Mouse (Mus musculus): ENCODE results near the gene Nrf1. TPM values are rescaled to one million over a fixed set of nuclear protein-coding genes. Genes with fewer than 3 reads are reported as not detected.

Nrf1 gene
- polyA plus RNA-seq, 1 experiment from 2014 or later = 24.2 TPM

DNA sequence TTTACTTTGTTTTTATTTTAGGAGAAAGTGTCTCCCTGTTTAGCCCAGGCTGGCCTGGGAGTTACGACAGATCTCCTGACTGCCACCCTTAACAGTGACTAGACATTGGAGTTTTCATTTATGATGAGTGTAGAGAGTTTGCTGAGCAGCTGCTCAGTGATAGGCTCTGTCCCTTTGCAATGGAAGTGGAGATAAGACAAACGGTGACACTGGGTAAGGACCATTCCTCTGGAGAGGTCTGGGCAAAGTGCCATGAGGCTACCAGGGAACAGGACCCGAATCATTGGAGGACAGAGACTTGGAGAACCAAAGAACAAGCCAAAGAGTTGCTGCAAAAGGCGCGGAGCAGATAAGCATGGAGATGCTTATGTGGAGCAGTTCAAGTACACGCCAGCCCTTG is 100.0 kb downstream of the Nrf1 start:
- H3K27ac ChIP-seq = no peak overlapping the region
- no peak overlapping the region for H3K9ac ChIP-seq
- no peak overlapping the region for H3K4me3 ChIP-seq
- H3K9me3 ChIP-seq (replicated peaks) = no peaks in the 10 kb centered on the region
- no peaks in the 10 kb centered on the region for H3K27me3 ChIP-seq
- ATAC-seq (replicated peaks; ENCODE audit: insufficient number of reproducible peaks, insufficient read depth, low FRiP score, low read depth) = no peak
- WGBS = 54% methylated on average over 6 of the region's 6 CpGs
- H3K36me3 ChIP-seq = peaks cover 17% of the 10 kb centered on the region; the same call in 1 of the 2 replicates
- no peak overlapping the region for H3K4me2 ChIP-seq
- peaks cover 12% of the 10 kb centered on the region for H3K4me1 ChIP-seq (replicated peaks)

DNA sequence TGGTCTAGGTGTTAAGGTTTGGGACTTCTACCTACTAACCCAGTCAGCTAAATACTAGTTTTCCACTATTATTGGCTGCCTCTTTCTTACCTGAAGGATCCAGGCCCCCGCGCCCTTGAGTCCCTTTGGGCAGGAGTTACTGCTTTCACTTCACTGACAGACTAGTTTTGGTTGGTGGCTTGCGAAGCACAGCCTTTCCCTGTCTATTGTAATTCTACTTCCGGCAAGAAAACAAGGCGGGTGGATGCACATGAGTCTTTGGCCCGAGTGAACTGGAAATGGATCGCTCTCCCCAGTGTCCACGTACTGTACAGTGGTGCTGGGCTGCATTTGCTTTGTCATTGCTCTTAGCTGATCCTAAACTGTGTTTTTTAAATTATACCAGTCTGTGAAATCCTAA is 102.7 kb downstream of the Nrf1 start:
- no peaks in the 10 kb centered on the region for H3K9me3 ChIP-seq (replicated peaks)
- H3K36me3 ChIP-seq = peaks cover 15% of the 10 kb centered on the region; the same call in 1 of the 2 replicates
- H3K9ac ChIP-seq = no peak overlapping the region
- ATAC-seq (replicated peaks; ENCODE audit: insufficient number of reproducible peaks, insufficient read depth, low FRiP score, low read depth) = no peak
- H3K27ac ChIP-seq = no peak overlapping the region
- 91% methylated on average over 8 of the region's 8 CpGs for WGBS
- no peak overlapping the region for H3K4me3 ChIP-seq
- H3K4me2 ChIP-seq = no peak overlapping the region
- no peaks in the 10 kb centered on the region for H3K27me3 ChIP-seq
- H3K4me1 ChIP-seq (replicated peaks) = peaks cover 12% of the 10 kb centered on the region

GRCm38 (mm10) chr6:30152163-30152562 is 104.4 kb downstream of the Nrf1 start:
- H3K4me1 ChIP-seq (replicated peaks) = peaks cover 9% of the 10 kb centered on the region
- no peaks in the 10 kb centered on the region for H3K9me3 ChIP-seq (replicated peaks)
- H3K4me2 ChIP-seq = no peak overlapping the region
- no peak overlapping the region for H3K27ac ChIP-seq
- ATAC-seq (replicated peaks; ENCODE audit: insufficient number of reproducible peaks, insufficient read depth, low FRiP score, low read depth) = no peak
- no peak overlapping the region for H3K9ac ChIP-seq
- 84% methylated on average over 12 of the region's 12 CpGs for WGBS
- no peaks in the 10 kb centered on the region for H3K27me3 ChIP-seq
- H3K36me3 ChIP-seq = peaks cover 15% of the 10 kb centered on the region; the same call in 1 of the 2 replicates
- no peak overlapping the region for H3K4me3 ChIP-seq

- peaks cover 8% of the 10 kb centered on the region for H3K4me1 ChIP-seq (replicated peaks)
- 69% methylated on average over 10 of the region's 10 CpGs for WGBS
- no peak overlapping the region for H3K27ac ChIP-seq
- no peaks in the 10 kb centered on the region for H3K9me3 ChIP-seq (replicated peaks)
- H3K27me3 ChIP-seq = no peaks in the 10 kb centered on the region
- H3K4me2 ChIP-seq = no peak overlapping the region
- no peak overlapping the region for H3K9ac ChIP-seq
- H3K36me3 ChIP-seq = peaks cover 15% of the 10 kb centered on the region; the same call in 1 of the 2 replicates
- ATAC-seq (replicated peaks; ENCODE audit: insufficient number of reproducible peaks, insufficient read depth, low FRiP score, low read depth) = no peak
- no peak overlapping the region for H3K4me3 ChIP-seq
These were observed 104.9 kb downstream of the Nrf1 start for GRCm38 (mm10) chr6:30152649-30153048.

GRCm38 (mm10) chr6:30153076-30153475 is 105.3 kb downstream of the Nrf1 start:
- no peak overlapping the region for H3K27ac ChIP-seq
- no peak overlapping the region for H3K9ac ChIP-seq
- H3K4me1 ChIP-seq (replicated peaks) = peaks cover 3% of the 10 kb centered on the region; the same call in 1 of the 2 replicates
- H3K4me3 ChIP-seq = no peak overlapping the region
- ATAC-seq (replicated peaks; ENCODE audit: insufficient number of reproducible peaks, insufficient read depth, low FRiP score, low read depth) = no peak
- WGBS = 66% methylated on average over 3 of the region's 3 CpGs
- H3K36me3 ChIP-seq = peaks cover 15% of the 10 kb centered on the region; the same call in 1 of the 2 replicates
- no peaks in the 10 kb centered on the region for H3K27me3 ChIP-seq
- no peaks in the 10 kb centered on the region for H3K9me3 ChIP-seq (replicated peaks)
- no peak overlapping the region for H3K4me2 ChIP-seq

DNA sequence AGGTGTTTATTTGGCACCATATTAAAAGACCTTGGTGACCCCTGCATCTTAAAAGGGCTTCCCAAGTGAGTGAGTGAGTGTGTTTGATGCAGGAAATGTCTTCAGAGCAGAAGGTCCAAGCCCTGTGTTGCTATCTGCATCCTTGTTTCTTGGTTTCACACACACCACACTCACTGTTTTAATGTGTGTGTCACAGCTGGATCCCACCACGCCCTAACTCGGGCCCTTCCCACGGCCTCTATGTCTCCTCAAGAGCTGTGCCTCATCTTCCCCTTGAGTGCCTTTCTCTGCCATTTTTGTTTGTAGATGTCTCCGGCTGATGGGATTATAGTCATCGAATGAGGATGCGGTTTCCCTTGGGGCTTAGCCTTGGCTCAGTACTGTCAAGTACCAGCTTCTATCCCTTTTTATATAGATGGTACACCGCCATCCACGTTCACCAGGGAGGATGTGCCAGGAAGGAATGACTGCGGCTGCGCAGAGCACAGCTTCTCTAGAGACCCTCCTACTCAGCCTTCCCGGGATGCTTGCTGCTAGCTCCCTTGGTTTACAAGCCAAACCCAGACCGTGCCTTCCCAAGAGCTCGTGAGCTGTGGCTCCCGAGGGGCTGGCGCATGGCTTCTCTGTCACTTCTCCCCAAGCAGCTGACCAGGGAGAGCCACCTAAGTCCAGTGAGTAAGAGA is 106.1 kb downstream of the Nrf1 start:
- ATAC-seq (replicated peaks; ENCODE audit: insufficient number of reproducible peaks, insufficient read depth, low FRiP score, low read depth) = no peak
- no peaks in the 10 kb centered on the region for H3K9me3 ChIP-seq (replicated peaks)
- H3K27ac ChIP-seq = no peak overlapping the region

DNA sequence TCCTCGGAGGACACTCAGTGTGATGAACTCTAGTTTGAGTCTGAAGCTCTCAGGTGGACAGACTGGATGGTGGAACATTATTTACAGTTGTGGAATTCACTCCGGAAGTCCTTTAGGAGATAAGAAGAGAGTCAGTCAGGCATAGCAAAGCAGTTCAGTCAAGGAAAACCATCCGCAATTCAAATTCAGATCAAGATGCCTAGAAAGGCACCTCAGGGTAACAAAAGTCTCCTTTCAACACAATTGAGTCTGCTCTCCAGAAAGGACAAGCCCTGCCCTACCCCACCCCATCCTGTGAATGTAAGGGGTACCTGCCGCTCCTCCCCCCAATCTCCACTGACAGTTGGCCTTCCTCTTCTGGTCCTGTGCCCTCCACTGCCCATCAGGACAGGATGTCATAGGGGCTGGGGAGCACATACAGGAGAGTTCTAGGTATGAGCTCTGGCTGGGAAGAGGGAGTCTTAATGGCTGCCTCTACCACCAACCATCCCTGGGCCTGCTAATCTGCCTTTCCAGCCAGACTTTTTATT is 111.8 kb downstream of the Nrf1 start:
- peaks cover 25% of the 10 kb centered on the region for H3K4me1 ChIP-seq (replicated peaks)
- no peak overlapping the region for H3K9ac ChIP-seq
- no peaks in the 10 kb centered on the region for H3K27me3 ChIP-seq
- no peaks in the 10 kb centered on the region for H3K36me3 ChIP-seq
- no peak overlapping the region for H3K4me3 ChIP-seq
- ATAC-seq (replicated peaks; ENCODE audit: insufficient number of reproducible peaks, insufficient read depth, low FRiP score, low read depth) = no peak
- H3K4me2 ChIP-seq = no peak overlapping the region
- WGBS = 66% methylated on average over 4 of the region's 4 CpGs
- no peaks in the 10 kb centered on the region for H3K9me3 ChIP-seq (replicated peaks)
- no peak overlapping the region for H3K27ac ChIP-seq

More for the DNA sequence above, 106.1 kb downstream of the Nrf1 start:
- Histone ChIP-seq H3K27me3 (no peaks in the 10 kb centered on the region), H3K4me3 (no peak overlapping the region), H3K4me1 (replicated peaks) (no peaks in the 10 kb centered on the region), H3K36me3 (peaks cover 15% of the 10 kb centered on the region; the same call in 1 of the 2 replicates), H3K4me2 (no peak overlapping the region), H3K9ac (no peak overlapping the region)
- 89% methylated on average over 15 of the region's 15 CpGs for WGBS

GRCm38 (mm10) chr6:30160408-30160807 is 112.6 kb downstream of the Nrf1 start:
- Histone ChIP-seq H3K4me3 (no peak overlapping the region), H3K27ac (no peak overlapping the region), H3K9me3 (replicated peaks) (no peaks in the 10 kb centered on the region), H3K4me2 (no peak overlapping the region), H3K27me3 (no peaks in the 10 kb centered on the region), H3K4me1 (replicated peaks) (peaks cover 25% of the 10 kb centered on the region), H3K9ac (no peak overlapping the region), H3K36me3 (no peaks in the 10 kb centered on the region)
- ATAC-seq (replicated peaks; ENCODE audit: insufficient number of reproducible peaks, insufficient read depth, low FRiP score, low read depth) = no peak
- 60% methylated on average over 4 of the region's 4 CpGs for WGBS

DNA sequence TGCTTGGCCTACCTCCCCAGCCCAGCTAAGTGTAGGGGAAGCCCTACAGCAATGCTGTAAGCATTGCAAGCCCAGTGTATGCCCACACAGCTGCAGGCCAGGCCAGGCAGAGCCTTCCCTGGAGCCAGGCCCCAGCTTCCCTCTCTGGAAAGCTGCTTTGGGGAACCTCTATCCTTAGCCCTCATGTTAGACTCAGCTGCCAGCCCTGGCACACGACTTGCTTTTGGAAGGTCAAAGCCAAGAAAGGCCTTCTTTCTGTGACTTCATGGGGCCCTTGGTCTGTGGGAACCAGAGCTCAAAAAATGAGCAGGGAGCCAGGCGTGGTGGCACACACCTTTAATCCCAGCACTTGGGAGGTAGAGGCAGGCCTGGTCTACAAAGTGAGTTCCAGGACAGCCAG is 113.8 kb downstream of the Nrf1 start:
- Histone ChIP-seq H3K27me3 (no peaks in the 10 kb centered on the region), H3K4me1 (replicated peaks) (peaks cover 25% of the 10 kb centered on the region), H3K4me3 (no peak overlapping the region), H3K9me3 (replicated peaks) (no peaks in the 10 kb centered on the region), H3K4me2 (no peak overlapping the region), H3K27ac (0 out of 2 replicates have a peak overlapping the region, but pooled peaks have one; percentile 8), H3K9ac (no peak overlapping the region), H3K36me3 (no peaks in the 10 kb centered on the region)
- 72% methylated on average over 2 of the region's 2 CpGs for WGBS
- ATAC-seq (replicated peaks; ENCODE audit: insufficient number of reproducible peaks, insufficient read depth, low FRiP score, low read depth) = no peak

DNA sequence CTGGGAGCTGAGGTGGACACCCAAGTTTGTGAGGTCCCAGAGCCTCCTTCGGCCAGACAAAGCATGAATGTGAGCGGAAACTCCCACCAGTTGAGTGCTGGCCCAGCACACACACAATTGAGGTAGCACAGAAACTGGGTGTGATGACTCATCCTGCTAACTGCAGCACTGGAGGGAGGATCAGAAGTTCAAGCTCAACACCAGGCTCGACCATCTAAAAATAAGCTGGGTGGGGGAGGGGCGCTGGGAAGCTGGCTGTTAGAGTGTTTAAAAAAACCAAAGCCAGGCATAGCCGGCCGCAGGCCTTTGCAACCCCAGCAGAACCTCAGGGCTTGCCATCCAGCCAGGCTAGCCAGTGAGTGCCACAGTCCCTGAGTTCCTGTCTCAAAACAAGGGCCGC is 114.3 kb downstream of the Nrf1 start:
- Histone ChIP-seq H3K4me2 (no peak overlapping the region), H3K4me1 (replicated peaks) (peaks cover 25% of the 10 kb centered on the region), H3K4me3 (no peak overlapping the region), H3K27me3 (no peaks in the 10 kb centered on the region), H3K9me3 (replicated peaks) (no peaks in the 10 kb centered on the region), H3K36me3 (no peaks in the 10 kb centered on the region), H3K9ac (no peak overlapping the region), H3K27ac (0 out of 2 replicates have a peak overlapping the region, but pooled peaks have one; percentile 8)
- 22% methylated on average over 7 of the region's 7 CpGs for WGBS
- peak; percentile 38 for ATAC-seq (replicated peaks; ENCODE audit: insufficient number of reproducible peaks, insufficient read depth, low FRiP score, low read depth)

- WGBS = 58% methylated on average over 3 of the region's 3 CpGs
- no peak for ATAC-seq (replicated peaks; ENCODE audit: insufficient number of reproducible peaks, insufficient read depth, low FRiP score, low read depth)
- H3K4me3 ChIP-seq = no peak overlapping the region
These were observed 118.6 kb downstream of the Nrf1 start for GRCm38 (mm10) chr6:30166349-30166748.

GRCm38 (mm10) chr6:30167192-30167591 is 119.4 kb downstream of the Nrf1 start:
- peaks cover 41% of the 10 kb centered on the region for H3K27me3 ChIP-seq
- H3K4me1 ChIP-seq (replicated peaks) = peaks cover 7% of the 10 kb centered on the region
- no peak overlapping the region for H3K4me3 ChIP-seq
- 38% methylated on average over 11 of the region's 11 CpGs for WGBS
- H3K9ac ChIP-seq = no peak overlapping the region
- no peak overlapping the region for H3K4me2 ChIP-seq
- H3K36me3 ChIP-seq = no peaks in the 10 kb centered on the region
- no peak for ATAC-seq (replicated peaks; ENCODE audit: insufficient number of reproducible peaks, insufficient read depth, low FRiP score, low read depth)
- no peaks in the 10 kb centered on the region for H3K9me3 ChIP-seq (replicated peaks)
- H3K27ac ChIP-seq = no peak overlapping the region

More at GRCm38 (mm10) chr6:30166349-30166748, 118.6 kb downstream of the Nrf1 start:
- H3K27me3 ChIP-seq = peaks cover 33% of the 10 kb centered on the region
- no peaks in the 10 kb centered on the region for H3K36me3 ChIP-seq
- no peak overlapping the region for H3K27ac ChIP-seq
- H3K4me1 ChIP-seq (replicated peaks) = peaks cover 16% of the 10 kb centered on the region
- H3K9ac ChIP-seq = no peak overlapping the region
- no peak overlapping the region for H3K4me2 ChIP-seq
- no peaks in the 10 kb centered on the region for H3K9me3 ChIP-seq (replicated peaks)
